Mouse (Mus musculus) spleen, adult 18-20 months (tissue): Measurements from ENCODE around the gene Olfr1313.
"Not testable (repeated sequence)": the region's sequence is repeated elsewhere in the genome, so short reads cannot be mapped to it uniquely, and the experiment has no call there.

Experiments used
- DNase-seq, 2 experiments: peaks; one replicate each; pipeline ENCODE4 v3.0.0; 2022; ENCODE audit warnings: mixed read lengths in 2 of 2

The Olfr1313 gene

DNA sequence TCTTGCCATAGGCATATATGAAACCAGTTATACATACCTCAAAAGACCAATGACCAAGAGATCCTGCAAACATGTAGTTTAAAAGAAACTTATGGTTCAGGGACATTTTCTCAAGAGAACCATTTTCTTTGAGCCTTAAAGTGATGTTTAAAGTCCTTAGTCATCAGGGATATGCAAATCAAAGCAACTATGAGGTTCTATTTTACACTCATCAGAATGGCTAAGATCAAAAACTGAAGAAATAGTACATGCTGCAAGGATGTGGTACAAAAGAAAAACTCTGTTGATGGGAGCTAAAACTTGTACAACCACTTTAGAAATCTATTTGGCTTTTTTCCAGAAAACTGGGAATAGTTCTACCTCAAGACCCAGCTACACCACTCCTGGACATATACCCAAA lies at the start of gene Olfr1313:
Gene Olfr1313, minus strand, starts transcription at position 101 of the 400 bp plus-strand sequence.
- DNase-seq = no peak

DNA sequence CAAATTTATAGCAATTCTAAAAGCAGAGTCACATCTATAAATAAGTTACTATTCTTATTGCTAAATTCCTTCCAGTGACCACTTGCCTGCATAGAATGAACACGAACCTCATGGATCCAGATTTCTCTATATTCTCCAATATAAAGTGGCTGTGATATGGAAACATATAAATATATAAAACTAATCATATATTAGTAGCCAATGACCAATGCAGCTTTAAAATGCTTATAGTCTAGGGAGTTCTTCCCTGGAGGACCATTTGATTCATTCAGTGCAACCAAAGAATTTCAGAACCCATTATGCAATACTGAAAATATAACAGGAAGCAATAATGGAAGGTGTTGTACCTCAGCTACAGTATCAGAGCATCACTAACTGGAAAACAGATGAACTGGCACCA lies 37.7 kb upstream of the Olfr1313 start, which contains the start of gene Olfr1315-ps1:
Gene Olfr1315-ps1, minus strand, starts transcription at position 101 of the 400 bp plus-strand sequence.
- DNase-seq = no peak

DNA sequence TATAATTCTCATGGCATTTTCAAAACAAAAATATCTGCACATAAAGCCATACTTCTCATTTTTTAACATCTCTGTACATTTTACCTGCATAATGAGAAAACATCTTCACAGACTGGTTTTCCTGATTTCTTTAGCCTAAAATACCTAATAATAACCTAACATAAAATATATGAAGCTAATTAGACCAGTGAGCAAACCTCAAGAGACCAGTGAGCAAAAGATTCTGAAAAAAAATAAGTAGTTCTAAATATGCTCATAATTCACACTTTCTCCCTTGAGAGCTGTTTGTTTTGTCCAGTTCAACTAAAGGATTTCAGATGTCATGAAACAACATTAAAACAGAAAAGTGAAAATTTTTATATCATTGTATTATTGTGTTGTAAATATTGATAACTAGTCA lies 19.0 kb upstream of the Olfr1313 start, which contains the start of gene Olfr1314:
Gene Olfr1314, minus strand, starts transcription at position 101 of the 400 bp plus-strand sequence.
- DNase-seq = no peak

GRCm38 (mm10) chr2:112050138-112050537 lies 27.5 kb downstream of the Olfr1313 start, which contains the start of gene Olfr1312:
Olfr1312 (minus strand) TSS chr2:112050238.
- DNase-seq = no peak

- not testable (repeated sequence) for DNase-seq
Observed at GRCm38 (mm10) chr2:112026971-112027370, 50.7 kb downstream of the Olfr1313 start.

- no peak for DNase-seq
Observed at GRCm38 (mm10) chr2:112024312-112024711, 53.3 kb downstream of the Olfr1313 start, which contains the start of gene Olfr1311. Olfr1311 (minus strand) TSS chr2:112024412.
